Mouse (Mus musculus): ENCODE results near the gene Ms4a3. TPM values are rescaled to one million over a fixed set of nuclear protein-coding genes. Genes with fewer than 3 reads are reported as not detected.

Ms4a3 gene
- total RNA-seq, 2 experiments from 2014 or later, result not detected

DNA sequence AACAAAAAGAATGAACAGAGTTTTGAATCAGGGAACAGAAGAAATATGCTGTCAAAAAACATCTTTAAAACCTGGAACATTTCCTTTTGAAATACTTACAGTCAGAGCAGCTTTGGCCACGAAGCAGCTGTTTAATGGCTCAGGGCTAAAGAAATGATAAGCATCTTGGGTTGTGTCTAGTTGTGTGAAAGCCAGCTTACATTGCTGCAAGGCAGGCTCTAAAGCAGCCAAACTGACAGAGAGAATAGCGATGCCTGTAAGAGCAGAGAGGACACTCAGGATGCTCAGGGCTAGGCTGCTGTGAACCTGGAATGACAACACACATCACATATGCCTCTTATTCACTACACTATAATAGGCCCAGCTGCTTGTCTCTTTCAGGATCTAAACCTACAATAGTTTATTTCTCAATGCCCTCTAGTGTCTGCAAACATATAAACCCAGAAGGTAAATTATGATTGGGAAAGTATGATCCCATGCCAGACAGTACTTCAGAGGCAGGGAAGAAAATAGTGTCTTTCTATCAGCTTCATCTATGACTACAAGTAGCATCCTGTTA is 50.7 kb downstream of the Ms4a3 start:
- DNase-seq (ENCODE audit: low spot score in 2 of 2), result no peak

- DNase-seq (ENCODE audit: low spot score in 2 of 2), result no peak
Observed at GRCm38 (mm10) chr19:11589205-11589604, 51.4 kb downstream of the Ms4a3 start.

Other genes with a start within 250 kb of the Ms4a3 start
- gene Ms4a4c, start 236.1 kb downstream of the Ms4a3 start, total RNA-seq (2021), result not detected
- under 1 TPM; 0.47 to 0.56 TPM for gene Ms4a4b, start 197.3 kb downstream of the Ms4a3 start, total RNA-seq (2021)
- gene Ms4a6c, start 171.5 kb downstream of the Ms4a3 start, total RNA-seq (2021), result 10 to 100 TPM in 1 of 2 experiments, 1 to 10 TPM in 1; 6.9 to 10.3 TPM
- under 1 TPM in 1 of 2 experiments, not detected in 1; 0.29 TPM for gene Gm8369, start 154.9 kb downstream of the Ms4a3 start, total RNA-seq (2021)
- 1 to 10 TPM; 6.2 to 7.1 TPM for gene Ms4a6b, start 124.3 kb downstream of the Ms4a3 start, total RNA-seq (2021)
- 1 to 10 TPM; 1.2 to 1.7 TPM for gene Ms4a4d, start 104.0 kb downstream of the Ms4a3 start, total RNA-seq (2021)
- 1 to 10 TPM; 4.1 to 4.5 TPM for gene Ms4a6d, start 36.0 kb downstream of the Ms4a3 start, total RNA-seq (2021)
- 1 to 10 TPM; 1.0 to 1.8 TPM for gene Ms4a2, start 17.1 kb downstream of the Ms4a3 start, total RNA-seq (2021)
- gene Oosp2, start 19.7 kb upstream of the Ms4a3 start, total RNA-seq (2021), result not detected
- gene Oosp1, start 50.3 kb upstream of the Ms4a3 start, total RNA-seq (2021), result not detected
- not detected for gene Oosp3, start 56.2 kb upstream of the Ms4a3 start, total RNA-seq (2021)
- not detected for gene Gif, start 106.7 kb upstream of the Ms4a3 start, total RNA-seq (2021)
- gene Mrpl16, start 129.5 kb upstream of the Ms4a3 start, total RNA-seq (2021), result 10 to 100 TPM; 40.0 to 40.7 TPM
- 1 to 10 TPM; 1.2 to 2.1 TPM for gene Stx3, start 178.6 kb upstream of the Ms4a3 start, total RNA-seq (2021)
- gene Olfr1417, start 198.4 kb upstream of the Ms4a3 start, total RNA-seq (2021), result not detected
- not detected for gene Olfr1418, start 220.2 kb upstream of the Ms4a3 start, total RNA-seq (2021)
- gene Olfr1419, start 234.3 kb upstream of the Ms4a3 start, total RNA-seq (2021), result not detected
- gene Olfr1420, start 245.7 kb upstream of the Ms4a3 start, total RNA-seq (2021), result not detected